Mouse (Mus musculus) left cerebral cortex, postnatal 36 days (tissue): ENCODE measurements around the gene Brdt. TPM values are rescaled to one million over a fixed set of nuclear protein-coding genes. Genes with fewer than 3 reads are reported as not detected.
"Not testable (repeated sequence)": the region's sequence is repeated elsewhere in the genome, so short reads cannot be mapped to it uniquely, and the experiment has no call there.

Experiments
- DNase-seq, 2 experiments: peaks; one replicate each; pipeline ENCODE4 v3.0.0; 2021 to 2022; ENCODE audit warnings: low spot score in 2 of 2, mixed read lengths in 1 of 2
- intact Hi-C: fragments of 180-260 bp; cut with DNase I; formaldehyde crosslinking; loops from one replicate; pipeline ENCODE4 v1.15.1; 2025
- total RNA-seq, 2 experiments: library from RNA; stranded (reverse); gene quantifications; 2 replicates each; pipeline ENCODE4 v1.2.3; 2021

Brdt gene
- total RNA-seq, 2 experiments from 2014 or later = 13.9 to 14.6 TPM

DNA sequence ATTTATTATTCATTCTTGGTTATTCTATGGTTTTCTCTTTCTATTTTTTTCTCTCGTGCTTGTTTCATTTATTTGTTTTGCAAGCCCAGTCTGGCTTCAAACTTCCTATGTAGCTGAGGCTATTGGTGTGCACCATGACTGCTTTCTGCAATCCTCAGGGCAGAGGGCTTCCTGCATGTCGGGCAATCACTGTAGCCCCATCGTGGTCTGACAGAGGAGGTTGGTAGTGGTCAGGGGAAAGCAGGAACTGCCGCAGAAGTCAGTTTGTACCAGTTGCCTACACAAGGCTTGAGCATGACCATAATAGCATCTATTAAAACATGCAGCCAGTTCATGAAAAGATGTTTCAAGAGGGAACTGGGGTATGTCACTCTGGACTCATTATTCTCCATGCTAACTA is 23.5 kb upstream of the Brdt start:
- no peak for DNase-seq
- intact Hi-C loops = no loop called here

DNA sequence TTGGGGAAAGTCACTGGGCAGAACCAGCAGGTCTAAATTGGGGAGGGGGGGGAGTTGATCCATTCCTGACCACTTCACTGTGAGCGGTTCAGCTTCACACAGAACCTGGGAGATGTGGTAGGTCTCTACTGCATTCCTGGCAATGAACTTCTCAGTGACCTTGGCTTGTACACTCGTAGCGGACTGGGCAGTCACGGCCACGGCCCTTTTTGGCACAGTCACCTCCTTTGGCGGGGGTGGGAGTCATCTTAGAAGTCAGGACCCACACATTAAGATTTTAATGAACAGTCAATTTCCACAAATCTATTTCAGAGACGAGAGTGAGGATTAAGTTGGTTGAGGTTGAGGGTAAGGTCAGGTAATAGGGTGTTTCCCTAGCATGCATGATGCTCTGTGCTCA is 13.8 kb upstream of the Brdt start:
- intact Hi-C loops = no loop called here
- no peak for DNase-seq

DNA sequence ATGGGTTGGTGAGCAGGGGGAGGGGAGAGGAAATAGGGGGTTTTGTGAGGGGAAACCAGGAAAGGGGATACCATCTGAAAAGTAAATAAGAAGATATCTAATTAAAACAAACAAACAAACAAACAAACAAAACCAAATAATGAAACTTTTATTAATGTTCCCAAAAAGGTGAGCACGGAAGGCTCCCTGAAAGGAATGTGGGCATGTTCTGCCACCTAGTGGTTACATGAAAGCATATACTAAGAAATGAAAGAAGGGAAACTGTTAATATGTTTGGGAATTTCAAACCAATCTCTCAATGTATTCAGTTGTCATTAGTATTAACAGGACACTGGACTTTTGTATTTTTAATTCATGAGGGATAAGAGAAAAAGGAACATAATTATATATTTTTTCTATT is 10.3 kb upstream of the Brdt start:
- no peak for DNase-seq
- intact Hi-C loops = loop anchor here (2.0 kb wide), 2 partner anchors 330 to 460 kb away; no protein-coding TSS in a partner anchor

DNA sequence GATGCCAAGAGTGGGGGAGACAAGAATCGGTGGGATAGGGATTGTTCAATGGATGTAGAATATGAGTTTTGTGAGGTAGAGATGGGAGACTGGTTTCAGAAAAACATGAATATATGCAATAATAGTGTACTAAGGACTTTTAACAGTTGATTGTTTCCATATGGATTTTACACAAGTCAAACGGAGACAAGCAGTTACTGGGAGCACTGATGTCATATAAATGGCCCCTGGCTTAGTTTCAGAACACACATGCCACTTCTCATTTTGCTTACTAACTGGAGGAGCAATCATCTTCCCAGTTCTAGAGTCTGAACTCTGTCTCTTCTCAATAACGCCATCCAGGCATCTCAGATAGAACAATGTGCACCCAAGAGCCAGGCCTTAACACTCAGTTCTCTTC is 9.4 kb downstream of the Brdt start:
- intact Hi-C loops = no loop called here
- no peak for DNase-seq

DNA sequence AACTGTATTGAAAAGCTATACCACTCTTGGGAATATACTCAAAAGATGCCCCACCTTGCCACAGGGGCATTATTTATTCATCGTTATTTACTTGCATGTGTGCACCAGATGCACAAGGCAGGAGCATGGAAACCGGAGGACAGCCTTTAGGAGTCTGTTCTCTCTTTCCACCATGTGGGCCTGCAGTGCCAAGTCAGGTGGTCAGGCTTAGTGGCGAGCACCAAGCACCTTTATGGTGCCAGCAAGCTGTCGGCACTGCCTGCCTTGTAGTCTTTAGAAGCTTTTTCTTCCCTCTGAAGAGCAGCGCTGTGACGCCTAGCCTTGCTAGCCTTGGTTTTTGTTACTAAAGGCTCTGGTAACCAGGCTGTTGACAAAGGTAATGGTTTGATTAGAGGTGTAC is 11.9 kb downstream of the Brdt start:
- intact Hi-C loops = no loop called here
- no peak for DNase-seq

DNA sequence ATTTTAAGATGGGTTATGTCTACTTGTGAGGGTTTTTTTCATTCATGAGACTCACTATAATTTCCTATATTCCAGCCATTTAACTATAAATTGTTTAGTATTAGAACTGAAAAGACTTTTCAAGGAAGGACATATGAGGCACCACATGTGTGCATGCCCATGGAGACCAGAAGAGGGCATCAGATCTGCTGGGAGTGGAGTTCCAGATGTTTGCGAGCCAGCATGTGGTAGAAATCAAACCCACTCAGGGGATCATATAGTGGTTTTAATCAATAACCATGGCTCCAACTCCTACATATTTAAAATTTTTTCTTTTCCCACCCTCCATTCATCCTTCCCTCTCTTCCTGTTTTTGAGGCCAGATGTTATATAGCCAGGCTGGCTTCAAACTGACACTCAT is 15.3 kb downstream of the Brdt start:
- intact Hi-C loops = no loop called here
- DNase-seq = no peak

DNA sequence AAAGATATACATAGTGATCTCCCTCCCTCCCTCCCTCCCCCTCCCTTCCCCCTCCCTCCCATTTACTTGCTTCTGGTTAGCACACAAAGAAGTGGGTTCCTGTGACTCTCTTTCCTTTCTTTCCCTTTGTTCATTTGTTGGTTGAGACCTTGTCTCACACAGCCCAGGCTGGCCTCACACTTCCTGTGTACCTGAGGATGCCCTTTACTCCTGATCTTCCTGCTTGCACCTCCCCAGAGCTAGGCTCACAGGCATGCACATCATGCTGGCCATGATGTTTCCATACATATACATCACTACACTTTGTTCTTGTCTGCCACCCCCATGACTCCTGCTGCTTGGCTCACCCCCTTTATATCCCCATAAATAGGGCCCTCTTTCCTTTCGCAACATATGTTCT is 21.6 kb downstream of the Brdt start:
- no peak for DNase-seq

DNA sequence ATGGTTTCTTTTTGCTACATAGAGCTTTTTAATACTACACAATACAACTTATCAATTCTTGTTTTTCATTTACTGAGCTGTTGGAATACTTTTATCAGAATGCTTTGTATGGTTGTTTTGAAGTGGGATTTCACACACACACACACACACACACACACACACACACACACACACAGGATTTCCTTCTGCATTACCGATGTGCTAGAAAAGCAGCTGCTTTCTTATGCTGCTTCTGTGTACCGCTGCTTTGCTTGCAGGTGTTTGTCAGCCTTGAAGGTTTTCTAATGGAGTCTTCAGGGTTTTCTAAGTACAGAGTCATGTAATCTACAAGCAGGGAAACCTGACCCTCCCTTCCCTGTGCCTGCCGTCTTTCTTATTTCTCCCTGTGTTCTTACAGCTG is 23.0 kb downstream of the Brdt start:
- intact Hi-C loops = no loop called here
- DNase-seq = no peak

More for the DNA sequence above, 21.6 kb downstream of the Brdt start:
- intact Hi-C loops = no loop called here

DNA sequence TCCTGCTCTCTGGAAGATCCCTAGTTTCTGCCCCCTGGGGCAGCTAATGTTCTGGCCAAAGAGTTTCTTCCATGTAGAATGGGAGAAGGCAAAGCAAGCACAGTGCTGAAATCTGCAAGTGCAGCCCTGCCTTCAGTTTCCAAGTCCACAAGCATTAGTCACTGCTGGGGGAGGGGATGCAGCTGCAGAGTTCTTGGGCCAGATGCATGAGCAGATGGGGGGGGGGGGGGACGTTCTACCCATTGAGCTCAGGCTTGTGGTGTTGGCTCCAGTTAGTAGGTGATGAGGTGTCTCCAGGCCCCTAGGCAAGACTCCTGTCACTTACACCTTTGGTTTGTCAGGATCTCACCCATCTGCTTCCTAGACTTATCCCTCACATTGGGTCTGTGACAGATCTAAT is 24.8 kb downstream of the Brdt start:
- no peak for DNase-seq
- intact Hi-C loops = no loop called here

DNA sequence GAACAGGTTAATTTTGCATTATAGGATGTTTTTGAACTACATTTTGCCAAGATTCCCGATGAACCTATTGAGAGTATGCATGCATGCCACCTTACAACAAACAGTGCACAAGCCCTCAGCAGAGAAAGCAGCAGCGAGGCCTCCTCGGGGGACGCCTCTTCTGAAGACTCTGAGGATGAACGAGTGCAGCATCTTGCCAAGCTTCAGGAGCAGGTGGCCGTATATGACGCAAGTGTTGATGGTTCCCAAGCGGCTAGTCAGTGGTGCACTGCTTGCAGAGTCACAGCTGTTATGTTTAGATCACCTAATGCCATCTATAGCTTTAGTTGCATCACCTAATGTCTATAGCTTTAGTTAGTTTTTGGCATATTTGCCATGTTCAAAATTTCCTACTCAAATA is 26.8 kb downstream of the Brdt start:
- no peak for DNase-seq
- intact Hi-C loops = no loop called here

DNA sequence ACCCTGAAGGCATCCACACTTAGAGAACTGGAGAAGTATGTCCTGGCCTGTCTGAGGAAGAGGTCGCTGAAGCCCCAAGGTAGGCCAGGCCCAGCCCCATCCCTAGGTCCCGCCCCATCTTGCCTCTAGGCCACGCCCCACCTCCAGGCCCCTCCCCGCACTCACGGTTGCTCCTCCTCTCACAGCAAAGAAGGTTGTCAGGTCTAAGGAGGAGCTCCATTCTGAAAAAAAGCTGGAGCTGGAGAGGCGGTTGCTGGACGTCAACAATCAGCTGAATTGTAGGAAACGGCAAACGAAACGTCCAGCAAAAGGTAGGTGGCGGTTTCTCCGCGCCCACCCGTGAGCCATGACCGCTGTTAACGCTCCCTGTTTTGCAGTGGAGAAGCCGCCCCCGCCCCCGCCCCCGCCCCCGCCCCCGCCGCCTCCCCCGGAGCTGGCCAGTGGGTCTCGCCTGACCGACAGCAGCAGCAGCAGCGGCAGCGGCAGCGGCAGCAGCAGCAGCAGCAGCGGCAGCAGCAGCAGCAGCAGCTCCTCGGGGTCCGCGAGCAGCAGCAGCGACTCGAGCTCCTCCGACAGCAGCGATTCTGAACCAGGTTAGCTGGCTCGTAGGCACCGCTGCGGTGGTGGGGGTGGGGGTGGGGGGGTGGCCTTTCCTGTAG is 28.6 kb downstream of the Brdt start:
- intact Hi-C loops = no loop called here
- peak; percentile 81 to 85 for DNase-seq

DNA sequence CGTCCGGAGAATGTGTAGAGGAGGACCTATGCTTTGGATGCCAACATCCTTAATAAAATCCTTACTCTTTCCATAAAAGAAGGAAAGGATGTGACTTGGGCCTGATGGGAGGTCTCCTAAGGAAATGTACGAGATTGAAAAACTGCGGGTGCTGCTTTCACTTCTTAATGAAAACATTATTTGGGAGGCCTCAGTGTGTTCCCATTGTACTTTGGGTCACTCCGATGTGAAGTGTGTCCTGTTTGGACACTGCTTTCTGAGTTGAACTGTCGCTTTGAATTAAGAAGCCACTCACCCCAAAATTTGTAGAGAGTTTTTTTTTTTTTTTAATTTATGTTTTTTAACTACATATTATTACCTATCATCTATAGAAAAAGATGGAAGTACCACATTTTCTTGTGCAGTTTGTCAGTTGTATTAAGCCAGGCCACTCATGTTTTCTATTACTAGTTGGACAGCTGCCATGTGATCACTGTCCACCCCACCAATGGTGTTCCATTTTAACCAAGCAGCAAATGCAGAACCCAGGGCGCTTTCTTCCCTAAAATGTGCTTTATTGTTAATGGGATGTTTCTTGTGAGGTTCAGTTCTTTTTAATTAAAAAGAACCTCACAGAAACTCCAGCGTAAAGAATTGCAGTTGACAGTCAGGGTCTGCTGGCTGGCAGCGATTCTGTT is 29.2 kb downstream of the Brdt start:
- no peak for DNase-seq
- intact Hi-C loops = no loop called here

DNA sequence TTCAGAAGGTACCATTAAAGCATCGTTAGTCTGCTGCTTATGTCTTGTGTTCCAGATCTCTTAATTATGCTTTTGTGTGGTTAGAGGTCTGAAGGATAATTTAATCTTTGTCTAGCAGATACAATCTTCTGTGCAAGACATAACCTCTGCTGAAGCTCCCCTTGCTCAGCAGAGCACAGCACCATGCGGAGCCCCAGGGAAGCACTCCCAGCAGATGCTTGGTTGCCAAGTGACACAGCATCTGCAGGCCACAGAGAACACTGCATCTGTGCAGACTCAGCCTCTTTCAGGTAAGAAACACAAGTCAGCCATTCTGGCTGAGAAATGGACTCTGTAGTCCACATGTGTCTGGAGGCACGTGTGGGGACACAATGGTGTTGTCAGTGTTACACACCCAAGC is 39.1 kb downstream of the Brdt start:
- intact Hi-C loops = no loop called here
- no peak for DNase-seq

DNA sequence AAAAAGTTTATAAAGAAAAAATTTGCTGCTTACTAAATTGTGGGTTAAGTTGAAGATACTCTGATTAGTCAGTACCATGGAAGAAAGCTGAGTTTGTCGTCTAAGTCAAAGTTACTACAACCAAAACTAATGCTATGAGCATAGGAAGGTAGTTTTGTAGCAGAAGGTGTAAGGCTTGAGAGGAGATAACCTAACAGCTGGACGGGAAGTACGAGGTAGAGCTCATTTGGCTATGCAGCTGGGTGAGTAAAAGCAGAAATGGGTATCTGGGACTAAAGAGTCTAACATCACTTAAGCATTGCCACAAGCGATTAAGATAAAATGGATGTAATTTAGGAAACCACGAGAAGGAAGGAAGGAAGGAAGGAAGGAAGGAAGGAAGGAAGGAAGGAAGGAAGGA is 40.4 kb downstream of the Brdt start:
- no peak for DNase-seq
- intact Hi-C loops = no loop called here

DNA sequence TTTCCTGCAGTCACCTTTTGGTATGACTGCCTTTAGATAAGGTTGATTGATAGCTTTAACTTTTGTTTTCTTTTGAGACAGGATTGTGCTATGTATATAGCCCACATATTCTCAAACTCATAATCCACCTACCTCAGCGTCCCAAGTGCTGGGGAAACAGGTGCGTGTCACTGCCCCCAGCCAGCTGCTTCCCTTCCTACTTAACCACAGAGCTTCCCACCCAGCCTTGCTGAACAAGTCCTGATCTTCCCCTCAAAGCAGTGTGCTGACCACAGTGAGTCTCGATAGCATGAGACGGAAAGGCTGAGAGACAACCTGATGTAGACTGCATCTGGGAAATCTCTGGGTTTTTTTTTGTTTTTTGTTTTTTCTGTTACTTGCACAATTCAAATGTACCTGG is 42.3 kb downstream of the Brdt start:
- intact Hi-C loops = no loop called here
- no peak for DNase-seq

DNA sequence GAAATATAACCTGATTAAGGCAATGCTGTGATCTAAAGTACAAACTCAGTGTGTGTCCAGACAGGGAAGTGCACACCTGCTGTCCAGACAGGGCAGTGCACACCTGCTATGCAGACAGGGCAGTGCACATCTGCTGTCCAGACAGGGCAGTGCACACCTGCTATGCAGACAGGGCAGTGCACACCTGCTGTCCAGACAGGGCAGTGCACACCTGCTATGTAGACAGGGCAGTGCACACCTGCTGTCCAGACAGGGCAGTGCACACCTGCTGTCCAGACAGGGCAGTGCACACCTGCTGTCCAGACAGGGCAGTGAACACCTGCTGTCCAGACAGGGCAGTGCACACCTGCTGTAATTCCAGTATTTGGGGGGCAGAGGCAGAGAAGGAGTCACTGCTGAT is 55.5 kb downstream of the Brdt start:
- intact Hi-C loops = not testable (repeated sequence)

DNA sequence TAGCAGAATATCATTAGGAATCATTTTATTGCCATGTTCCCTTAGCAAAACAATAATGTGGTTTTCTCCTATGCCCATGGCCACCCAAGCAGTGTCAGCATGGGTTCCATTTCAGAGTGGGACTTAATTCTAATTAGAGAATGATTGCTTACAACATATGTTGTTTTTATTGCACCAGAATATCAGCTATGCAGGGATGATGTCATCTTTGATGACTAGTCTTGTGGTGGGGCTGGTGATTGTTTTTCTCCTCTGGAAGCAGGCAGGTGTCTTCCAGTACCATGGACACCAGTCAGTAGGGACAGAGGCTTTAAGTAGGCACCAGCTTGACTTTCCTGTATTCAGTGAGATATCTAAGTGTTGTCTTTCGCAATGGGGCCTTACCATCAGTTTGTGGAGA is 56.8 kb downstream of the Brdt start:
- intact Hi-C loops = no loop called here
- no peak for DNase-seq

More for the DNA sequence above, 55.5 kb downstream of the Brdt start:
- not testable (repeated sequence) for DNase-seq

DNA sequence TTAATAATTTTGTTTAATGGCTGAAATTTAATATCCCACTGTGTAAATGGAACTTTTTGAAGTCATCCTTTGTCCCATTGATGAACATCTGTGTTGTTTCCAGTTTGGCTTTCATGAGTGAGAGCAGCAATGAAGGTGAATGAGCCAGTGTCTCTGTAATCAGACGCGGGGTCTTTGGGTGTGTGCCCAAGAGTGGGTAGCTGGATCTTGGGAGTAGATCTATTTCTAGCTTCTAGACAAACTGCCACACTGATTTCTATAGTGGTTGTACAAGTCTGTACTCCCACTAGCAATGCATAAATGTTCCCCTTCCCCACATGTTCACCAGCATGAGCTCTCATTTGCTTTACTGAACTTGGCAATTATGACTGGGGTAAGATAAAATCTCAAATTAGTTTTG is 58.4 kb downstream of the Brdt start:
- intact Hi-C loops = no loop called here
- no peak for DNase-seq

DNA sequence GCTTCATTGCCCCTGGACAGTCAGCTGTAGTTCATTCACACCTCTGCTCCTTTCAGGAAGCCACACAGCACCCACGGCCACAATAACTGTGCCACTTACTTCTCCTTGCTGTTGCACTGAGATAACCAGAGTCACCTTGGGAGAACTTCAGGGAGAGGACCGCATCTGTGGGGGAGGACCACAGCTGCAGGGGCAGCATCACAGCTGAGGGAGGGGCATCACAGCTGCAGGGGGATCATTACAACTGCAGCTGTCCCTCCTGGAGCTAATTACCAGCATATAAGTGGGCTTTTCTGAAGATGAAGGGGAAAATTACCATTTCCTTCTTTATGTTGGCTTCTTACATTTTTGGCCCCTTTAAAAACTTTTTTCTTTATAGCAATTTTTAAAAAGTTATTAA is 63.5 kb downstream of the Brdt start:
- intact Hi-C loops = no loop called here
- no peak for DNase-seq

DNA sequence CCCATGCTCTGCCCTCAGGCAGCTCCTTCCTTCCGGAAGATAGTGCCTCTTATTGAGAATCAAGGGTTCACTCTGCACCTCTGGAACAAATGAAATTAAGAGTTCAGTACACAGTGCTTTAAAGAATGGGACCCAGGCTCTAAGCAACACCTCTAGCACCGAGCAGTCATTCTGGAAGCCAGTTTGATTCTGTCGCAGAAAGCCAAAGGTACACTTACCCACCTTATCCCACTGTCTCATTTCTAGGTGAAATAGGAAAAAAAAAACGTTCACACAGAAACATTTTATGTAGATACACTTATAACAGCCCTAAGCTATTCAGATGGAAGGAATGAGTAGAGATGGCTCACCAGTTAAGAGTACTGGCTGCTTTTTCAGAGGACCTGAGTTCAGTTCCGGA is 71.5 kb downstream of the Brdt start, which contains the start of gene Ephx4:
TSS of gene Ephx4 (plus strand) at position 301 of the 400 bp plus-strand sequence.
- no peak for DNase-seq
- intact Hi-C loops = no loop called here
